Mouse (Mus musculus): Measurements from ENCODE around the gene Mau2. TPM values are rescaled to one million over a fixed set of nuclear protein-coding genes. Genes with fewer than 3 reads are reported as not detected.
"Not testable (repeated sequence)": the region's sequence is repeated elsewhere in the genome, so short reads cannot be mapped to it uniquely, and the experiment has no call there.

Mau2 gene
- total RNA-seq, 2 experiments from 2014 or later: 39.5 to 40.8 TPM

DNA sequence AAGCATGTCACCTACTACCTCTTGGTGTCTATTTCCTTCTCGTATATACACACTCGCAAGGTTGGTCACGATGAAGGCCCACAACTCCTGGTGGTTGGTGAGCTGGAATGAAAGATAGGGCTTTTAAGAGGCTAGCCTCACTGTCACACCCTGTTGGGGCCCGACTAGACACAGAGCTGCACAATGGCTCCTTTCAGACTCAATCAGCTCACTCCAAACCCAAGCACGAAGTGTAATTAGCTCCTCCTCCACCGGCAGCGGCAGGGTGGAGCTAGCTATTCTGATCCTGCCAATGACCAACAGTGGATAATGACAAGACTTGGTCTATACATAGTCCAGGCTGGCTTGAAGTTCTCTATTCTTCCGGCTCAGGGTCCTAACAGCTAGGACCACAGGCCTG, 18.9 kb downstream of the Mau2 start:
- no peak for DNase-seq

DNA sequence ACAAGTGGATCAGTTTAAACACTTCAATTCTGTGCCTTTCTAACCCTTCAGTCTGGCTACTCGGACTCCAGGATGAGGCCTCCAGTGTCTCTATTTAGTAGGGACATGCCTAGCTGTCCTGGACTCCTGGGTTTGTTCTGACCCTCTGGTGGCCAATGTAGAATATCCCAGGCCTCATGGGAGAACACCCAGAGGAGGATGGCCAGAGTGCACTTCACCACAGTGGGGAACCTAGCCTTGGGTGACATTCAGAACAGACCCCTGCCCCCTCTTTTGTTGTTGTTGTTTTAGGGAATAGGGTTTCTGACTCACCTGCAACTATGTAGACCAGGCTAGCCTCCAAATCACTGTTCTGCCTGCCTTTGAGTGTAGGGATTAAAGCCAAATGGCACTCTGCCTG, 27.5 kb downstream of the Mau2 start:
- no peak for DNase-seq

DNA sequence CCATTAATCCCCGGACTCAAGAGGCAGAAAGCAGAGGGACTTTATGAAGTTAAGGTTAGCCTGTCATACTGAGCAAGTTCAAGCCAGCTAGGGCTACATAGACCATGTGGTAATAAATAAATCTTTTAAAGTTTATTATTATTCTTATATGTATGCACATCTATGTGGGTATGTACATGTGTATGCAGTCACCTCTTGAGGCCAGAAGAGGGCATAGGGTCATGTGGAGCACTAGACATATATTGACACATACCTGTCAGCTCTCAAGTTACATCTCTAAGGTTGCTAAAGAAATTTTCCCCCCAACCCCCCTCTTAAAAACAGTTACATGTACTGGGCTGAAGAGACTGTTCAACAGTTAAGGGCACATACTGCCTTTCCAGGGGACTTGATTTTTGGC, 29.8 kb downstream of the Mau2 start:
- DNase-seq: no peak

DNA sequence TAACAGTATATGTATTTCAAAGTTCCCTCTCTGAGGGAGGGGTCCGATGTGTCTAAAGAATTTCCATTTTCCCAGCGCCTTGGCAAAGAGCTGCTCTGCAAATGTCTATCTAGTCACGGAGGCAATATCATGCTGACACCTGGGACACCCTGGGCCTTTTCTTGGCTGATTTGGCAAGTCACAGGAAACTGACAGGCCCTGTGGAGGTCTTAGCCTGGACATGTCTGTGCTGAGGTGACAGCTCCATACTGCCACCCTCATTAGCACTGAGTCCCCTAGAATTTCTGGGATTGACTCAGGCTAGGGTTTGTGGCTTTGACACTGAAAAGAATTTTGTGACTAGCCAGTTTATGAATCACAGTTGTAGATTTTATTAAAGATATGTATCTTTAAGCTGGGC, 30.2 kb downstream of the Mau2 start:
- no peak for DNase-seq

DNA sequence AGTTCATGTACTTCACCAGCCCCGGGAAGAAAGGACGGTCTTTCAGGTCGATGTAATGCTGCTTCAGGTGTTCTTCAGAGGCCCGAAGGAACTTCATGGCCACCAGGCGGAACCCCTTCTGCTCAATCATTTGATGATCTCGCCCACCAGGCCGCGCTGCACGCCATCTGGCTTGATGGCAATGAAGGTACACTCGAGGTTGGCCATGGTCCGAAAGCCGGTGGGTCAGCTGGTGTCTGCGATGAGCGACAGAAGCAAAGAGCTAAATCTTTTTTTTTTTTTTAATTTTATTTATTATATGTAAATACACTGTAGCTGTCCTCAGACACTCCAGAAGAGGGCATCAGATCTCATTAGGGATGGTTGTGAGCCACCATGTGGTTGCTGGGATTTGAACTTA, 31.7 kb downstream of the Mau2 start:
- DNase-seq: not testable (repeated sequence)

GRCm38 (mm10) chr8:70005178-70005577, 37.4 kb downstream of the Mau2 start:
- peak; percentile 23 for DNase-seq

- DNase-seq: no peak
Observed at GRCm38 (mm10) chr8:70004345-70004744, 38.2 kb downstream of the Mau2 start.

GRCm38 (mm10) chr8:70003204-70003657, 39.3 kb downstream of the Mau2 start:
- DNase-seq: no peak

- not testable (repeated sequence) for DNase-seq
Observed at GRCm38 (mm10) chr8:70001892-70002191, 40.7 kb downstream of the Mau2 start.

- peak; percentile 79 for DNase-seq
Observed at GRCm38 (mm10) chr8:70001176-70001891, 41.2 kb downstream of the Mau2 start.

- DNase-seq: no peak
Observed at GRCm38 (mm10) chr8:70000226-70000625, 42.3 kb downstream of the Mau2 start.

GRCm38 (mm10) chr8:69999236-69999635, 43.3 kb downstream of the Mau2 start:
- DNase-seq: no peak

DNA sequence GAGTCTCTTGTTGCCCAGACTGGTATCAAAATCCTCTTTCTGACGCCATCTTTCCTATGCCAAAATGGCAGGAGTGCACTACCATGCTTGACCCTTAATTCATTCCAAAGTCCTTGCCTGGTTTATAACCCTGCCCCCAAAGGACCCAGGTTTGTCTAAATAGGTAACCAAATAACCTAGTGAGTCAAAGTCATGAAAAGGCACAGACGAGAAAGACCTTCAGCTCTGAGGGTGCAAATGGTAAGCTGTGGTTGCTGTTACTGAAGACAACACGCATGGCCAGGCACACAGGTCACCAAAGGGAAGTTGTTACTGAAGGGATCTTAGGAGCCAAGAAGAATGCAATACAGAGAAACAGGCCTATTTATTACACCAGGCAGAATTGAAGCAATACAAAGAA, 43.8 kb downstream of the Mau2 start:
- DNase-seq: no peak

- DNase-seq: no peak
Observed at GRCm38 (mm10) chr8:69996589-69997285, 45.8 kb downstream of the Mau2 start.

GRCm38 (mm10) chr8:69995776-69996588, 46.6 kb downstream of the Mau2 start, which contains the start of gene Gatad2a:
TSS of gene Gatad2a (minus strand) at chr8:69996384.
- peak; percentile 100 for DNase-seq

GRCm38 (mm10) chr8:69995422-69995775, 47.1 kb downstream of the Mau2 start:
- DNase-seq: no peak

- DNase-seq: not testable (repeated sequence)
Observed at GRCm38 (mm10) chr8:69988936-69989335, 53.6 kb downstream of the Mau2 start.

DNA sequence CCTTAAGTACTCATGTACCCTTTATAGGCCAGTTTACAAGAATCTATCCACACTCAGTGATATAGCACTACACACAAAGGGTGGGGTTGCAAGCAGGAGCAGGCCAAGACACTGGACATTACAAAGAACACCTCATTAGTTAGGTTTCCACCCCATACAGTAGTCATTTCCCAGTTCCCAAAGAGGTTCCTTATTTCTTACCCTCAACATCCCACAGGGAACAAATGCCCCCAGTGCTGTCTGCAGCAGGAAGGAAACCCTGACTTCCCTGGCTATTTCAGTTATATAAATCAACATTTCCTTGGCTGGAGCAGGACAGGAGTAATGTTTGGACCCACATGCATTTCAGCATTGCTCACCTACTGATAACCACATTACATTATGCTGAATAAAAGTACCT, 54.8 kb downstream of the Mau2 start:
- no peak for DNase-seq

DNA sequence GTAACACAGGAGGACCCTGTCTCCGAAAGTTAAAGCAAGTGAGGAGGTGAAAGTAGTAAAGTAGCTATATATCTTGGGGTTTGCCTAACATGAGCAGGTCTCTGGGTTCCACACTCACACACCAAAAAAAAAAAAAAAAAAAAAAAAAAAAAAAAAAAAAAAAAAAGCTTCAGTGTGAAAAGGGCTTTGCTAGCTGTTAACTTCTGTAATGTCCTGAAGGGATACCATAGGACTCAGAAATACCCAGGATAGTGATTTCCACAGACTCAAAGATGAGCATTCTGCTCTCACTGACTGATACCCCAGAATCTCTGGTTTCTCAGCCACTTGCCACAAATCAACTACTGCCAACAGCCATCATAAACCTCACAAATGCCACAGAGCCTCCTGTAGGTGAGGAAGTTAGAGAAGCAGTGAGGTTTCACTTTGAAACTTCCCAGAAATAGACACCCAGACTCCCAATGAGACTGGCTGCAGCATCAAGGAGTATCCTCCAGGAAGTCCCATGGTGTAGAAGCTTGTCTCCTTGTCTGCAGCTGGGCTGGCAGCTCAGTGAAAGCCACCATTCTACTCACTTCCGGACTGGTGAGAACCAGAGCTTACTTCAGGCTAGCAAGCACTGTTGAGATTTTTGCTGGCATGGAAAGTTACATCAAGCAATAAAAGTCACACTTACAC, 57.5 kb downstream of the Mau2 start:
- no peak for DNase-seq

- no peak for DNase-seq
Observed at GRCm38 (mm10) chr8:69978456-69978855, 64.1 kb downstream of the Mau2 start.

- no peak for DNase-seq
Observed at GRCm38 (mm10) chr8:69974806-69975205, 67.7 kb downstream of the Mau2 start.

GRCm38 (mm10) chr8:69974194-69974614, 68.3 kb downstream of the Mau2 start:
- peak; percentile 99 for DNase-seq

All from heart, postnatal 4 days (tissue).